Mouse (Mus musculus) neural tube, embryonic 14.5 days (tissue): ENCODE measurements at regions not wholly inside any gene's neighbourhood (a gene's known extent, or its start where the extent isn't known, plus 50 kb on each side); places are given as distances from the start of the nearest gene placed in this dataset.

ENCODE experiments used
- ATAC-seq: fragments of 200-750 bp; cut with Nextera tagmentation; 2 replicates; pipeline ENCODE4 v1.8.0; 2017; ENCODE audit warnings: low read depth, mild to moderate bottlenecking, moderate TSS enrichment, moderate library complexity
- H3K27ac ChIP-seq: fragments of 300-500 bp; sonication (generic); 2 replicates; pipeline ENCODE4 v1.5.1; 2014; ENCODE audit warnings: low read depth, mild to moderate bottlenecking, control low read depth, low read length, moderate library complexity, mixed read lengths
- H3K27me3 ChIP-seq: fragments of 300-500 bp; sonication (generic); 2 replicates; pipeline ENCODE4 v1.6.1; 2014; ENCODE audit warnings: low read length; ENCODE audit not compliant: control insufficient read depth, insufficient read depth
- H3K36me3 ChIP-seq: fragments of 300-500 bp; sonication (generic); 2 replicates; pipeline ENCODE4 v1.6.1; 2014; ENCODE audit warnings: low read length, mixed read lengths; ENCODE audit not compliant: control insufficient read depth, insufficient read depth
- H3K4me1 ChIP-seq: fragments of 300-500 bp; sonication (generic); 2 replicates; pipeline ENCODE4 v1.6.1; 2014; ENCODE audit warnings: low read length; ENCODE audit not compliant: control insufficient read depth, insufficient read depth
- H3K4me2 ChIP-seq: fragments of 300-500 bp; sonication (generic); 2 replicates; pipeline ENCODE4 v1.6.1; 2014; ENCODE audit warnings: mild to moderate bottlenecking, low read depth, low read length, control low read depth
- H3K4me3 ChIP-seq: fragments of 300-500 bp; sonication (generic); 2 replicates; pipeline ENCODE4 v1.5.1; 2014; ENCODE audit warnings: low read depth, low read length, control low read depth, mixed read lengths
- H3K9ac ChIP-seq: fragments of 300-500 bp; sonication (generic); replicated peaks from 2 replicates; pipeline ENCODE4 v1.6.1; 2014; ENCODE audit warnings: low read depth, mild to moderate bottlenecking, control low read depth, low read length, mixed read lengths
- H3K9me3 ChIP-seq: fragments of 300-500 bp; sonication (generic); 2 replicates; pipeline ENCODE4 v1.6.1; 2016; ENCODE audit warnings: low read length; ENCODE audit not compliant: control insufficient read depth
- WGBS: fragments of 180-500 bp; shearing (Covaris S2); extraction: QIAGEN DNeasy Blood & Tissue Kit; methylation state at CpG from one replicate; pipeline ENCODE4 v1.1.7; 2014; 5-methylcytosine and 5-hydroxymethylcytosine counted together

DNA sequence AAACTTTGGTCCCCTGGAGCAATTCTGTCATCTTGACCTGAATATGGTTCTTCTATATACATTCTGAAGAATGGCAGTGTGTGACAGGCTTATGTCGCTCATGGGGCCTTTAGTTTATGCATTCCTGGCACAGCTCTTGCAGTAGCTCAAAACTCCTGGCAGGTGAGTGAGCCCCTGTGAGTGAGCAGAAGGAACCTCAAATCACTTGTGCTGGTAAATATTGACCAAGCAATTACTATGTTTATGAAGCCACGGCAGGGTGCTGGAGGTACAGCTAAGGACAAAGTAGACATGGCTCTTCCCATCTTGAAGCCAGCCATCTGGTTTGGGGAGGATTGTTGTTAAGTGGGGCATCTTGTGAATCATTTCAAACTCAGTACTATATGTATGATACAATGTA lies 79.1 kb upstream of the Klf9 start:
- no peak overlapping the region for H3K4me3 ChIP-seq
- no peaks in the 10 kb centered on the region for H3K9me3 ChIP-seq
- H3K27ac ChIP-seq: no peak overlapping the region
- H3K9ac ChIP-seq: no peak overlapping the region
- H3K27me3 ChIP-seq: no peaks in the 10 kb centered on the region
- WGBS: 76% methylated on average over 2 of the region's 2 CpGs
- no peak overlapping the region for H3K4me2 ChIP-seq
- peaks cover 6% of the 10 kb centered on the region for H3K4me1 ChIP-seq
- no peaks in the 10 kb centered on the region for H3K36me3 ChIP-seq
- no peak for ATAC-seq

DNA sequence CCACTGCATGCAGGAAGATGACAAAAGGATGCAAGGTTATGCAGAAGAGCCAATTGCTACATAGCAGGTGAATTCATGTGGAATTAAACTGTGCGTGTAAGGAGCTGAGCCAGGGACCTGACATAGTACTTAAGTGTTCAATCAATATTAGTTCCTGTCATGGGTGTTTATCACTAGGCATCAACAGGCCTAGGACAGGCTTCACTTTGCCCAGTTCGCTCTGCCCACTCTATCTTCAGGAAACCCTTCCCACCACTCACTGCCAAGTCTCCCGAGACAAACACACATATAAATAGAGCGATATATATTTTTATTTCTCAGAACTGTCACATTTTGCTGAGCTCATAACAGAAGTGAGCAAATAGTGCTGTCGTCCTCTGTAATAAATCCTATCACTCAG lies 78.2 kb upstream of the Klf9 start:
- ATAC-seq: no peak
- Histone ChIP-seq H3K4me2 (no peak overlapping the region), H3K9ac (no peak overlapping the region), H3K4me3 (no peak overlapping the region), H3K9me3 (no peaks in the 10 kb centered on the region), H3K36me3 (no peaks in the 10 kb centered on the region), H3K27me3 (no peaks in the 10 kb centered on the region), H3K27ac (no peak overlapping the region), H3K4me1 (no peaks in the 10 kb centered on the region)
- 80% methylated on average over 5 of the region's 5 CpGs for WGBS

DNA sequence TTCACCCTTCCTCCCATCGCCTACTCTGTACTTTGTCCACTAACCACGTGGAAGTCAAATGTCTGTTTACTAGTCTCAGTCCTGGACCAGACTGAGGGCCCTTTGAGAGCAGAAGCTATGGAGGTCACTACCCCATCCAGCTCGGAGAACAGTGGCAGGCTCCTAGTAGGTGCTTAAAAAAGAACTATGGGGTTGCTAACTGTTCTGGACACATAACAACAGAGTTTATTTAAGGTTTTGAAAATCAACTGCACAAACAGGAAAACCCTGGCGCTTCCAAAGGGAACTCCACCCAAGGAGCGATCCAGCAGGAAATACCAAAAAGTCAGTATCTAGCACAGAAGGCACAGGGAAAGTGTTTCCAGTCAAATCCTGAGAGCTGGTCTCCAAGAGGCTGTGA lies 75.5 kb upstream of the Klf9 start:
- Histone ChIP-seq H3K9ac (no peak overlapping the region), H3K4me3 (no peak overlapping the region), H3K4me1 (no peaks in the 10 kb centered on the region), H3K36me3 (no peaks in the 10 kb centered on the region), H3K9me3 (no peaks in the 10 kb centered on the region), H3K27me3 (no peaks in the 10 kb centered on the region), H3K27ac (no peak overlapping the region), H3K4me2 (no peak overlapping the region)
- no peak for ATAC-seq
- WGBS: 83% methylated on average over 5 of the region's 5 CpGs

DNA sequence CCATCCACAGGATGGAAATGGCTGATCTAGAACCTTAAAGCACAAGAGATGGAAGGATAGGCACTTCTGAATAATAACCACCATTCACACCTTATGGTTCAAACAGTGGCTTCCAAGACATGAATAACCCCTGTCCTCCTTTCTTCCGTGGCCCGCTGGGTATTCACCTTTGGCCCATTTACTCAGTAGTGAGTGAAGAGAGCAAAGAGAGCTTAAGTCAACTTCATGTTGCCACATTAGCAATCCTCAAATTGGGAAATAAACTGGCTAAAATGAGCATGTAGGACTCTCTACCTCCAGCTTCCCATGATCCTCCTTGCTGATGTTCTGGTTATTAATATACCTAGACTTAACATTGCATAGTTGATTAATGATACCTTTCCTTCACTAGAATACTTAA lies 74.3 kb upstream of the Klf9 start:
- H3K27ac ChIP-seq: no peak overlapping the region
- no peak overlapping the region for H3K4me3 ChIP-seq
- no peak overlapping the region for H3K9ac ChIP-seq
- H3K9me3 ChIP-seq: no peaks in the 10 kb centered on the region
- H3K4me2 ChIP-seq: no peak overlapping the region
- WGBS: 98% methylated on average over 2 of the region's 2 CpGs
- ATAC-seq: no peak
- H3K4me1 ChIP-seq: no peaks in the 10 kb centered on the region
- H3K36me3 ChIP-seq: no peaks in the 10 kb centered on the region
- H3K27me3 ChIP-seq: no peaks in the 10 kb centered on the region

DNA sequence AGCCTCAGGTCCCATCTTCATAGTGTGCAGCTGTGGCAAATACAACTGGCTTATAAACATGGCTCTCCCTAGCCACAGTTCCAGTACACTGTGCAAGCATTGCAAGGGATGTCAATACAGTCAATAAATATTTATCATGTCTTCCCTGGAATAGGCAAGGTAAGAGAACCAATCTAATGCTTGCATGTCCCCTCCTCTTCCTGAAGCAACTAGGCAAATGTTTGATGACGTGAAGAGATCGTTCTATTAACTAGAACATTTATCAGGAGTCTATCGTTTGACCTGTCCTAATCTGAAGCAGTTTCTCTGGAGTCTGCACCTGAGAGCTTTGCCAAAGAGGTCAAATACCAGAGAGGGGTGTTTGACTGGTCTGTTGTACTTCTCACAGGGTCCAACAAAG lies 72.4 kb upstream of the Klf9 start:
- no peak overlapping the region for H3K4me2 ChIP-seq
- H3K4me3 ChIP-seq: no peak overlapping the region
- ATAC-seq: no peak
- 91% methylated on average over 3 of the region's 3 CpGs for WGBS
- no peak overlapping the region for H3K27ac ChIP-seq
- H3K27me3 ChIP-seq: no peaks in the 10 kb centered on the region
- no peaks in the 10 kb centered on the region for H3K9me3 ChIP-seq
- no peaks in the 10 kb centered on the region for H3K36me3 ChIP-seq
- H3K9ac ChIP-seq: no peak overlapping the region
- H3K4me1 ChIP-seq: no peaks in the 10 kb centered on the region

DNA sequence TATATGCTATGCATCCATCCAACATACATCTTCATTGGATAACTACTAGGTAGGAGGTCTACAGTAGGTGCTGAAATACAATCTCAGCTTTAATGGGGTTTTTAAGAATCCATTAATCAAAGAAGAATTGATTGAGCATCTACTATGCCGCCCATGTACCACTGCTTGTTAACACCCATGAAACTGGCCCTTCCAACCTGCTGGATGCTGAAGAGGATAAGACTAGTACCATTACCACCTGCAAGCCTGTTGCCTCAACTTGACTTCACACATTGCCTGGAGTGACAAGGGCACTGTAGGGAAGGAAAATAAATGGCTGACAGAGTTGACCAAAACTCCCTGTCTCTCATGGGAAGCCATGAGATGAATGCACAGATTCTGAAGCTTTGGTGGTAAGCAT lies 71.4 kb upstream of the Klf9 start:
- H3K27ac ChIP-seq: no peak overlapping the region
- whole genome bisulfite sequencing: 95% methylated on average over 1 of the region's 1 CpGs
- no peak for ATAC-seq
- no peaks in the 10 kb centered on the region for H3K4me1 ChIP-seq
- H3K36me3 ChIP-seq: no peaks in the 10 kb centered on the region
- no peaks in the 10 kb centered on the region for H3K9me3 ChIP-seq
- no peak overlapping the region for H3K4me2 ChIP-seq
- no peak overlapping the region for H3K4me3 ChIP-seq
- H3K27me3 ChIP-seq: no peaks in the 10 kb centered on the region
- H3K9ac ChIP-seq: no peak overlapping the region

DNA sequence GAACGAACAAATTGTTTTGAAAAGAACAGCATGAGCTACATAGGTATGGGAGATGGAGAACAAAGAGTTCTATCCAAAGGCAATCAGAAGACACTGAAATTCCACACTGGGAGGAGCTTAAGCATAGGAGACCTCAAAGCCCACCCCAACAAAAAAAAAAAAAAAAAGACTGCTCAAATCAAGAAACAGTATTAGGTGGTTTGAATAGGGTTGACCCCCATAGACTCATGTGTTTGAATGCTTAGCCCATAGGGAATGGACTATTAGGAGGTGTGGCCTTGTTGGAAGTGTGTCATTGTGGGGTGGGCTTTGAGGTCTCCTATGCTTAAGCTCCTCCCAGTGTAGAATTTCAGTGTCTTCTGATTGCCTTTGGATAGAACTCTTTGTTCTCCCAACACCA lies 70.0 kb upstream of the Klf9 start:
- Histone ChIP-seq H3K9ac (no peak overlapping the region), H3K9me3 (no peaks in the 10 kb centered on the region), H3K4me3 (no peak overlapping the region), H3K4me2 (no peak overlapping the region), H3K4me1 (no peaks in the 10 kb centered on the region), H3K36me3 (no peaks in the 10 kb centered on the region), H3K27ac (no peak overlapping the region), H3K27me3 (no peaks in the 10 kb centered on the region)
- ATAC-seq: no peak
- 86% methylated on average over 1 of the region's 1 CpGs for WGBS

DNA sequence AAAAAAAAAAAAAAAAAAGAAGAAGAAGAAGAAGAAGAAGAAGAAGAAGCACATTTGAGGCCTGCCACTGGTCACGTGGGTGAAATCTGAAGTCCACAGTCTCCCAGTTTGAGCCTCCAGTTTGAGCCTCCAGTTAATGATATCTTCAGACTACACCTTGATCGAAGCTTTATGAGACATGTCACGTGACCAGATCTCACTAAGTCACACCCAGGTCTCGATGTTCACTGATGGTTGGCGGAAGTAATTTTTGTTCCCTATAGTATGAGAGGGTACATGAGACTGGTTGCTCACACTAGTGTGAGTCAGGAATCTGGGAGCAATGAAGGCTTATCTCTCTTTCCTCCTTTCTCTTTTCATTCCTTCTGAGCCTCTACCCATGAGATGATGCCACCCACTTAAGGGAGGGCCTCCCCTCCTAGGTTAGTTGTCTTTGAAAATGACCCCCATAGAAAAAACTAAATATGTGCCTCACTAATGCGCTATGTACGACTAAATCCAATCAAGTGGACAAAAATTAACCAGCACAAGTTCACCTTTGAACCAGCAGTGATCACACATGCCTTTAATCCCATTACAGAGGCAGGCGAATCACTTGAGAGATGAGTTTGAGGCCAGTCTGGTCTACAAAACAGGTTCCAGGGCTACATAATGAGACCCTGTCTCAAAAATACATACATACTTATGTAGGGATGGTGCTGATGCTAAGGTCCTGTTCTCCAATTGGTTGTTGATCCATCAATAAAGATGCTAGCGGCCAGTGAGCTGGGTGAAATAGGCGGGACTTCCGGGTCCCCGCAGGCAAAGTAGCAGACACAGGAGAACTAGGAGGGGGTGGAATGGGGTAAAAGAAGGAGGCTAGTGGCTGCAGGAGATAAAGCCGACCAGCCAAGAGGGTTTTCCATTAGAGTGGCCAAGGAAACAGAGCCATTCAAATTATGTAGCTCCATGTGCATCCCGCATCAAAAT lies 66.1 kb upstream of the Klf9 start:
- no peak overlapping the region for H3K27ac ChIP-seq
- no peaks in the 10 kb centered on the region for H3K4me1 ChIP-seq
- no peak overlapping the region for H3K4me2 ChIP-seq
- no peak overlapping the region for H3K4me3 ChIP-seq
- no peaks in the 10 kb centered on the region for H3K27me3 ChIP-seq
- no peak for ATAC-seq
- no peak overlapping the region for H3K9ac ChIP-seq
- no peaks in the 10 kb centered on the region for H3K9me3 ChIP-seq
- no peaks in the 10 kb centered on the region for H3K36me3 ChIP-seq
- 87% methylated on average over 14 of the region's 14 CpGs for WGBS

DNA sequence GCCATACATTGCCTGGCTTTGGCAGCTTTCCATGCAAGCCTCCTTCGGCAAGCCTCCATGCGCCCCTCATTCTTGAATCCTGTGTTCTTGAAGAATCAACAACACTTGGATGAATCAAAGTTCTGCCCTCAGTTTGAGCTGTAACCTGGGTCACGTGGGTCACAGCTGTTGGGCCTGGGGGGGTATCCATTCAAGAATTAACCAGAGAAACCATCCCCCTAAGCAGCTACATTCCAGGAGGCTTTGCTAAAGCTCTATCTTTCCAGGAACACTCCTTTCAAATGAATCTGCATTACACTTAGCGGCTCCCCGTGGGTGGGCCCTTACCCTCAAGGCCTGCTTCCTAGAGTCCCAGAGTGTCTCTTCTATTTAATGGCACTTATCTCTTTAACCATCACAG lies 65.2 kb upstream of the Klf9 start:
- no peaks in the 10 kb centered on the region for H3K4me1 ChIP-seq
- 47% methylated on average over 5 of the region's 5 CpGs for WGBS
- ATAC-seq: no peak

More for the DNA sequence above, 65.2 kb upstream of the Klf9 start:
- Histone ChIP-seq H3K36me3 (no peaks in the 10 kb centered on the region), H3K27ac (no peak overlapping the region), H3K4me3 (no peak overlapping the region), H3K9me3 (no peaks in the 10 kb centered on the region), H3K4me2 (no peak overlapping the region), H3K9ac (no peak overlapping the region), H3K27me3 (no peaks in the 10 kb centered on the region)
